ENCODE assay signal across 20 mouse cellular contexts in the genomic region with DNA sequence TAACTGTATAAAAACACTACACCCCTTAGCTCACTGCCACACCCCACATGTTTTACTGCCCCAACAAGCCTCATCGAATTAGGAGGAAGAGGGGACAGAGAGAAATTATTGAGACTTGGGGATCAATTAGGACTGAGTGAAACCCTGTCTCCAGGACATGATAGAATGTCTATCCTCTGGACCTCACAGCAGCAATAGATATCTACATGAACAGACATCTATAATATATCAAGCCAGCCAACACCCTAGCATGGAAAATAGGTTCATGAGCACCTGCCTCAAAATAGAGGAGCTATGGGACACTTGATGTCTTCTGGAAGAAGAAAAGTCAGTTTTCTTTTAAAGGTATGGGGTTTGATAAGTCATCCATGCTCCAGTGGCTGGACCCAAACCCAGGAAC.
"Had no signal": no experiment of that assay in that cellular context is flagged by ENCODE, and none has a peak within 500 bp of the region (broad histone marks: within the 10 kb centered on the region; RNA-seq: fewer than 3 reads in every experiment).

No protein-coding gene starts in this region.

- H3K9me3 ChIP-seq: limb, embryonic 10.5 days; limb, embryonic 13.5 days; midbrain, embryonic 10.5 days; midbrain, embryonic 13.5 days; neural tube, embryonic 13.5 days had no signal

- H3K4me2 ChIP-seq: limb, embryonic 13.5 days; lung, embryonic 14.5 days; midbrain, embryonic 13.5 days; neural tube, embryonic 13.5 days had no signal

- H3K36me3 ChIP-seq: limb, embryonic 10.5 days; limb, embryonic 13.5 days; midbrain, embryonic 10.5 days; midbrain, embryonic 13.5 days; neural tube, embryonic 13.5 days had no signal

- H3K4me1 ChIP-seq: limb, embryonic 10.5 days; limb, embryonic 13.5 days; midbrain, embryonic 10.5 days; midbrain, embryonic 13.5 days; neural tube, embryonic 13.5 days had no signal

- ATAC-seq: inflammation-experienced regulatory T-cells, adult 6 months; intestine, embryonic 16.5 days; lung, postnatal 0 days; midbrain, embryonic 13.5 days; midbrain, embryonic 16.5 days had no signal

- H3K9ac ChIP-seq: limb, embryonic 13.5 days; lung, embryonic 14.5 days; midbrain, embryonic 13.5 days; neural tube, embryonic 13.5 days had no signal

- DNase-seq: kidney, adult 18-20 months; kidney, postnatal 14 days; kidney, postnatal 4 days; layer of hippocampus, adult 9-11 months; lung, embryonic 14.5 days; thymus, adult 18-20 months; thymus, postnatal 14 days; thymus, postnatal 4 days had no signal

- H3K4me3 ChIP-seq: layer of hippocampus, adult 2 months; limb, embryonic 10.5 days; limb, embryonic 13.5 days; midbrain, embryonic 10.5 days; midbrain, embryonic 13.5 days; myocyte; neural tube, embryonic 13.5 days had no signal

- H3K27me3 ChIP-seq: limb, embryonic 13.5 days; midbrain, embryonic 13.5 days; neural tube, embryonic 13.5 days had no signal

- H3K27ac ChIP-seq: layer of hippocampus, adult 2 months; limb, embryonic 10.5 days; limb, embryonic 13.5 days; macrophage; midbrain, embryonic 10.5 days; midbrain, embryonic 13.5 days; neural tube, embryonic 13.5 days had no signal
